ENCODE assay signal across 26 mouse cellular contexts in genomic region chr6:72584154-72584553, GRCm38 (mm10). TPM values are rescaled to one million over a fixed set of nuclear protein-coding genes. Genes with fewer than 3 reads are reported as not detected.
DNase-seq lines count a peak whose midpoint lies in the region; ATAC-seq lines count a peak whose summit lies in the region.
"Had no signal": no experiment of that assay in that cellular context is flagged by ENCODE, and none has a peak within 500 bp of the region (broad histone marks: within the 10 kb centered on the region; RNA-seq: fewer than 3 reads in every experiment).

No protein-coding gene starts in this region.

- 66% methylated on average over 11 of the region's 11 CpGs for WGBS in intestine, embryonic 15.5 days
- WGBS in midbrain, embryonic 10.5 days, result 90% methylated on average over 11 of the region's 11 CpGs

- ATAC-seq in intestine, embryonic 15.5 days, result peak; percentile 74
- ATAC-seq: activated CD4-positive, CD25-positive, alpha-beta regulatory T cell, adult 4 months; forebrain, embryonic 13.5 days had no signal

- H3K36me3 ChIP-seq in intestine, embryonic 15.5 days, result no peaks in the 10 kb centered on the region
- peaks cover 6% of the 10 kb centered on the region; the same call in 1 of the 2 replicates for H3K36me3 ChIP-seq in midbrain, embryonic 10.5 days

- no peak overlapping the region for H3K4me3 ChIP-seq in intestine, embryonic 15.5 days (replicated peaks)
- no peak overlapping the region for H3K4me3 ChIP-seq in midbrain, embryonic 10.5 days
- H3K4me3 ChIP-seq: erythroblast, embryonic 14.5 days; forebrain, embryonic 13.5 days; heart, embryonic 13.5 days; limb, embryonic 10.5 days; neural tube, embryonic 13.5 days had no signal

- H3K27me3 ChIP-seq in intestine, embryonic 15.5 days (replicated peaks), result no peaks in the 10 kb centered on the region
- no peaks in the 10 kb centered on the region for H3K27me3 ChIP-seq in midbrain, embryonic 10.5 days (ENCODE audit: low read depth, poor library complexity, severe bottlenecking)
- H3K27me3 ChIP-seq: forebrain, embryonic 13.5 days; heart, embryonic 13.5 days; neural tube, embryonic 13.5 days had no signal

- H3K4me1 ChIP-seq in intestine, embryonic 15.5 days (replicated peaks), result no peaks in the 10 kb centered on the region
- H3K4me1 ChIP-seq in midbrain, embryonic 10.5 days, result 0 out of 2 replicates have a peak, but pooled peaks cover 6% of the 10 kb centered on the region
- H3K4me1 ChIP-seq: forebrain, embryonic 13.5 days; heart, embryonic 13.5 days; neural tube, embryonic 13.5 days had no signal

- H3K9ac ChIP-seq in intestine, embryonic 15.5 days, result no peak overlapping the region
- H3K9ac ChIP-seq: forebrain, embryonic 13.5 days; heart, embryonic 13.5 days; hindbrain, embryonic 14.5 days; neural tube, embryonic 13.5 days had no signal

- H3K27ac ChIP-seq in intestine, embryonic 15.5 days, result no peak overlapping the region
- no peak overlapping the region for H3K27ac ChIP-seq in midbrain, embryonic 10.5 days (replicated peaks)
- H3K27ac ChIP-seq: forebrain, embryonic 13.5 days; heart, embryonic 13.5 days; hindbrain, embryonic 14.5 days; kidney, postnatal 0 days; limb, embryonic 10.5 days; neural tube, embryonic 13.5 days had no signal

- no peak overlapping the region for H3K4me2 ChIP-seq in intestine, embryonic 15.5 days (replicated peaks)
- H3K4me2 ChIP-seq: forebrain, embryonic 13.5 days; heart, embryonic 13.5 days; hindbrain, embryonic 14.5 days; neural tube, embryonic 13.5 days had no signal

- DNase-seq in adrenal gland, postnatal 14 days, result peak; percentile 41
- no peak for DNase-seq in adrenal gland, postnatal 10 days
- peak; percentile 45 to 68 for DNase-seq in kidney, adult 8-10 months
- DNase-seq in kidney, postnatal 10 days, result no peak
- DNase-seq in skeletal muscle tissue, adult 2 months (ENCODE audit: low read depth, low spot score), result peak; percentile 28
- no peak for DNase-seq in midbrain, embryonic 10.5 days (ENCODE audit: low spot score)
- no peak for DNase-seq in right cerebral cortex, postnatal 10 days (ENCODE audit: low spot score in 2 of 2)
- DNase-seq: cerebellum, adult 11-12 months; gastrocnemius, postnatal 10 days; heart, adult 18-20 months; heart, postnatal 36 days; layer of hippocampus, adult 9-11 months; lung, adult 18-20 months; lung, postnatal 14 days; midbrain, embryonic 14.5 days; thymus, postnatal 14 days had no signal

- no peaks in the 10 kb centered on the region for H3K9me3 ChIP-seq in intestine, embryonic 15.5 days
- no peaks in the 10 kb centered on the region for H3K9me3 ChIP-seq in midbrain, embryonic 10.5 days (replicated peaks)
- H3K9me3 ChIP-seq: forebrain, embryonic 13.5 days; G1E; heart, embryonic 13.5 days; limb, embryonic 10.5 days; neural tube, embryonic 13.5 days had no signal

RNA-seq across cellular contexts. Expression of gene Elmod3, which starts 14.1 kb away (rescaled TPM):
- total RNA-seq in adrenal gland, postnatal 14 days (2021), result 16.2 and 21.7 TPM in 2 replicates
- total RNA-seq in adrenal gland, postnatal 10 days (2021), result 10 to 100 TPM; 13.3 to 15.8 TPM
- polyA plus RNA-seq in intestine, embryonic 15.5 days (2015; fragmentation: Nextera tagmentation; extraction: Ambion mirVana), result 13.9 and 14.3 TPM in 2 replicates
- polyA plus RNA-seq in midbrain, embryonic 10.5 days (2016; fragmentation: Nextera tagmentation; extraction: Ambion mirVana), result 14.2 and 15.5 TPM in 2 replicates

RNA-seq across cellular contexts. Expression of gene Retsat, which starts 14.1 kb away (rescaled TPM):
- 362 and 390 TPM in 2 replicates for total RNA-seq in adrenal gland, postnatal 14 days (2021)
- total RNA-seq in adrenal gland, postnatal 10 days (2021), result 100 to 1,000 TPM; 359 to 375 TPM
- 29.7 and 31.6 TPM in 2 replicates for polyA plus RNA-seq in intestine, embryonic 15.5 days (2015; fragmentation: Nextera tagmentation; extraction: Ambion mirVana)
- polyA plus RNA-seq in midbrain, embryonic 10.5 days (2016; fragmentation: Nextera tagmentation; extraction: Ambion mirVana), result 8.2 and 8.4 TPM in 2 replicates

RNA-seq across cellular contexts. Expression of gene Tgoln1, which starts 32.6 kb away (rescaled TPM):
- 135 and 142 TPM in 2 replicates for total RNA-seq in adrenal gland, postnatal 14 days (2021)
- 100 to 1,000 TPM in 1 of 2 experiments, 10 to 100 TPM in 1; 92.7 to 121 TPM for total RNA-seq in adrenal gland, postnatal 10 days (2021)
- 42.2 and 43.3 TPM in 2 replicates for polyA plus RNA-seq in intestine, embryonic 15.5 days (2015; fragmentation: Nextera tagmentation; extraction: Ambion mirVana)
- polyA plus RNA-seq in midbrain, embryonic 10.5 days (2016; fragmentation: Nextera tagmentation; extraction: Ambion mirVana), result 33.3 and 35.4 TPM in 2 replicates

RNA-seq across cellular contexts. Expression of gene Capg, which starts 40.0 kb away (rescaled TPM):
- total RNA-seq in adrenal gland, postnatal 14 days (2021), result 28.8 and 38.2 TPM in 2 replicates
- total RNA-seq in adrenal gland, postnatal 10 days (2021), result 10 to 100 TPM; 28.1 to 33.5 TPM
- 33.5 and 36.0 TPM in 2 replicates for polyA plus RNA-seq in intestine, embryonic 15.5 days (2015; fragmentation: Nextera tagmentation; extraction: Ambion mirVana)
- 9.7 and 11.1 TPM in 2 replicates for polyA plus RNA-seq in midbrain, embryonic 10.5 days (2016; fragmentation: Nextera tagmentation; extraction: Ambion mirVana)

Comparison
In these comparisons a context has a peak if more than half of its experiments do, and no peak if none do; other contexts are left out.
1. DNase-seq: peak in adrenal gland, postnatal 14 days (single experiment), kidney, adult 8-10 months (2 of 2) and skeletal muscle tissue, adult 2 months (single experiment); none in adrenal gland, postnatal 10 days (single experiment), kidney, postnatal 10 days (single experiment), midbrain, embryonic 10.5 days (single experiment) and right cerebral cortex, postnatal 10 days (0 of 2).